In genomic region chr12:82805167-82805566, GRCm38 (mm10) we compare ENCODE assay signal across 19 mouse cellular contexts.
A peak's percentile ranks its signal among the peaks of the same experiment; 100 is the strongest.
DNase-seq lines count a peak whose midpoint lies in the region; ATAC-seq and TF ChIP-seq lines count a peak whose summit lies in the region.
"Had no signal": no experiment of that assay in that cellular context is flagged by ENCODE, and none has a peak within 500 bp of the region (broad histone marks: within the 10 kb centered on the region; RNA-seq: fewer than 3 reads in every experiment).

No protein-coding gene starts in this region.

- no peak overlapping the region for H3K27ac ChIP-seq in left cerebral cortex, adult 2 months
- H3K27ac ChIP-seq: embryonic facial prominence, embryonic 12.5 days; forebrain, embryonic 13.5 days had no signal

- peak; percentile 32; the same call in 1 of the 2 replicates for ATAC-seq in frontal cortex, adult (ENCODE audit: low TSS enrichment)
- ATAC-seq: forebrain, embryonic 13.5 days; hindbrain, embryonic 16.5 days; inflammation-experienced regulatory T-cells, adult 6 months; intestine, postnatal 0 days had no signal

- intact Hi-C loops in left cerebral cortex, postnatal 4 days (cut with DNase I) = no loop called here
- intact Hi-C loops in left cerebral cortex, adult 2 months (cut with DNase I) = loop anchor here (10.0 kb wide), 1 partner anchor 190 kb away; no protein-coding TSS in a partner anchor

- TF ChIP-seq CTCF in left cerebral cortex, adult 2 months (IDR thresholded peaks at IDR 0.05) = no peak

- DNase-seq in cerebellum, postnatal 10 days = peak; percentile 36 to 45
- no peak for DNase-seq in cerebellum, postnatal 25 days
- no peak for DNase-seq in frontal cortex, postnatal 10 days (ENCODE audit: low spot score in 2 of 2)
- DNase-seq in right cerebral cortex, postnatal 10 days (ENCODE audit: low spot score in 2 of 2) = peak; percentile 35 to 51
- no peak for DNase-seq in right cerebral cortex, postnatal 4 days
- DNase-seq in left cerebral cortex, postnatal 4 days = no peak
- DNase-seq in left cerebral cortex, adult 2 months (ENCODE audit: extremely low spot score in 1 of 2, low spot score in 2 of 2) = no peak
- DNase-seq: adrenal gland, adult 8-10 months; adrenal gland, postnatal 36 days; cerebellum, adult 11-12 months; cerebellum, adult 9-11 months; gastrocnemius, postnatal 14 days had no signal

- no peak overlapping the region for H3K4me3 ChIP-seq in left cerebral cortex, adult 2 months
- H3K4me3 ChIP-seq: embryonic facial prominence, embryonic 12.5 days; forebrain, embryonic 13.5 days; heart, embryonic 12.5 days had no signal

Comparison
In these comparisons a context has a peak if more than half of its experiments do, and no peak if none do; other contexts are left out.
1. DNase-seq: peak in cerebellum, postnatal 10 days (2 of 2) and right cerebral cortex, postnatal 10 days (2 of 2); none in cerebellum, postnatal 25 days (0 of 2), frontal cortex, postnatal 10 days (0 of 2), right cerebral cortex, postnatal 4 days (single experiment), left cerebral cortex, postnatal 4 days (single experiment) and left cerebral cortex, adult 2 months (0 of 2).